Mouse (Mus musculus) liver, embryonic 14.5 days (tissue): Measurements from ENCODE around the gene Wfdc8.

Experiments
- CTCF ChIP-seq: IDR thresholded peaks from 2 replicates; pipeline ENCODE4 v1.5.1; 2016; ENCODE audit warnings: antibody characterized with exemption, low read depth, control low read depth
- EP300 ChIP-seq: IDR thresholded peaks from 2 replicates; pipeline ENCODE4 v1.6.1; 2016; ENCODE audit warnings: antibody characterized with exemption, low read depth

GRCm38 (mm10) chr2:164600179-164600578, 13.2 kb downstream of the Wfdc8 start:
- TF ChIP-seq CTCF = peak; percentile 59
- no peak for TF ChIP-seq EP300
